Mouse (Mus musculus): ENCODE measurements around the gene Olfr744.
A peak's percentile ranks its signal among the peaks of the same experiment; 100 is the strongest.

The Olfr744 gene

DNA sequence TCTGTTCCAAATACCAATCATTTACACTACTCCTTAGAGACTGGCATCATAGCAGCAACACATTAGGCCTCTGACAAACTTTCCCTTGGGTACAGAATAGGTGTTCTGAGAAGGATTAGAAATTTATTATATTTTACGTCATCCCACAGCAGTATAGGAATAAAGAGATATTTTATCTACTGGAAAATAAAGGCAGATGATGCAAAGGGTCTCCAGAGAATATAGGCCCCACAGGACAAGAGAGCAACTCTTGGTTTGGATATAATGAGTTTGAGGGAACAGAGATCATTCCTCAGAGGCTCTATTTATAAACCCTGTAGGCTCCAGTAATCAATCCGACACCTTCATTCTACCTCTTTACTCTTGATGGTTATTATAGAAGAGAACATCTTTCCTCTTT is at the start of gene Olfr744:
TSS of gene Olfr744 (plus strand) at position 301 of the 400 bp plus-strand sequence.
- DNase-seq (ENCODE audit: low read depth, low spot score) = no peak

DNA sequence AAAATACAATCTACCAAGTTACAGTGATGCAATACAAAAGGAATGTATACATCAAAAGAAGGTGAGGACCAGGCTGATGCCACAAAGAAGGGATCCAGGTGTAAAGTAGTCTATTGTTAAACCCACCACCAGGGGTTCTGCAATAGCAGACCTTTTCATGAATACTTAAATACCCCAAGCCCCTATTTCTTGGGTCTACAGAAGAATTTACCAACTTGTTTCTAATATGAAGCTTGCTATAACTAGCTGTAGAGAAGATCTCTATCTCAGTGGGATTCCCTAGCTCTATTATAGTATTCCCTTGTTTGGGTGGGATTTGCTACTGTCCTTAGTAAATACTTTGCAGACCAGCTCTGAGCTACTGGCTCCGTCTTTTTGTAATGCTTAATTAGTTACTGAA is 41.6 kb upstream of the Olfr744 start:
- DNase-seq (ENCODE audit: low read depth, low spot score) = peak; percentile 77

DNA sequence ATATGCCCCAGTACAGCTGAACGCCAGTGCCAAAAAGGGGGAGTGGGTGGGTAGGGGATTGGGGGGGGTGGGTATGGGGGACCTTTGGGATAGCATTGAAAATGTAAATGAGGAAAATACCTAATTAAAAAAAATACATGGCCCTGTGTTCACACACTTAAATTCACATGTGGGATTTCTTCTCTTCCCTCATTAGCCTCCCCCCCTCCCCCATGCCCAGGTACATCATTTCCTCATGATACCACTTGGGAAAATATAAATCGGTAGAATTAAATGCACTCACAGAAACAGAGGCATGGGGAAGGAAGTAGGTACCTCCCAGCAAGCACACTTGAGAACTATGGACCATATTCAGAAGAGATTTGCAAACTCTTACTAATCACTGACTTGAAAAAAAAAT is 24.4 kb downstream of the Olfr744 start, which contains the start of gene Olfr745:
TSS of gene Olfr745 (plus strand) at position 301 of the 400 bp plus-strand sequence.
- DNase-seq (ENCODE audit: low read depth, low spot score) = no peak

DNA sequence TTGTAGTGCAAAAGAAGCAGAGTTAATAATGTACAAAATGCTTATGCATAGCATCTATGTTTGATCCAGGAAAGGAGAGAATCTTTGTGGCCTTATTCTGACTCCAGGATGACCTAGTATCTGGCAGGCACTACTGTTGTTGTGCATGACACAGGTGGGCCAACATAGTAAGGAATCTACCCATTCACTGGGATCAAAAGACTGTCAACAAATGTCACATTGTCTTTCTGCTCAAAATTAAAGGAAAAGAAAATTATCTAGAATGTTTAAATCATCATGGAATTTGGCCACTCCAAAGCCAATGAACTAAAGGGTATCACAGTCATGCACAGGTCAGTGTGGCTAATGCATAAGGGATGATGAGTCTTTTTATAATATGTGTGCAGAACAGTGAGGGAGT is 32.1 kb downstream of the Olfr744 start, which contains the start of gene Olfr746:
TSS of gene Olfr746 (plus strand) at position 301 of the 400 bp plus-strand sequence.
- DNase-seq (ENCODE audit: low read depth, low spot score) = no peak
